Mouse (Mus musculus): ENCODE measurements around the gene Cd209g.

DNA sequence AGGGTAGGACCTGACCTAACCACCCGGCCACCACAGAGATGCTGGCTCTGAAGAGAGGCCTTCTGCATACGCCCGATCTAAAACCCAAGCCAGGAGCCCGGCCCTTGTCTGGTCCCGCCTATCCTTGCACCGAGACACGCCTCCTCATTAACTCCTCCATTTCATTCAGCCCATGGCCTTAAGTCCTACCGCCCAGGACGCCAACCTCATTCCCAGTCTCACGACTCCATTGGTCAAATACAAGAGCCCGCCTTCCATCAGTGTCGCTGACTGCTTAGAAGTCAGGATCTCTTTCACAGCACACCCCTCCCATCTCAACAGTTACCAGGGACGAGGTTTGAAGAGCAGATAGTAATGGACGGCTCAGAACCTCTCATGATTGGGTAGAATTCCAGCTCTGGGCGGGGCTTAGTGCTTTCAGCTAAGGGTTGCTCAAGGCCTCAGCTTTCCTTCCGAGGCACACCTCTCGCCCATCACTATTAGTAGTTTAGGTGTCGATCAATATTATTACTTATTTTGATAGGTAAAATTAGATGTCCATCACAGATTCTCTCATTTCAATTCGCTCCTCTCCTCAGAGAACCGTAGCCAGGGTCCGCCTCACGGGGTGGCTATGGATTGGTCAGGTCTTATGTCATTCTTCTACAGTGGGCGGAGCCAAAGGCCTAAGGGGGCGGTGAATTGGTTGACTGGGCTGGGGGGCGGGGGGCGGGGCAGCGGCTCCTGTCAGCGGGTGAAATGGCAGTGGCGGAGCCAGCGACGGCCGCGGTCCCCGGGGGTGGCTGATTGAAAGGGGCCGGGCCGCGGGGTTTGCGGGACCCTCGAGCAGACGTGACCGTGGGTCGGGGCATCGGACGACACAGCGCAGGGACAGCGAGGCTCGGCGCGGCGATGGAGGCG is 32.2 kb downstream of the Cd209g start, which contains the start of gene Evi5l:
- no peak for TF ChIP-seq CTCF (conservative IDR thresholded peaks at IDR 0.05; ENCODE audit: insufficient read depth, insufficient read length, low read depth, low read length)
- no peak for TF ChIP-seq POLR2A (IDR thresholded peaks at IDR 0.05; ENCODE audit: low read depth, low read length)
